Mouse (Mus musculus) left cerebral cortex, postnatal 4 days (tissue): ENCODE data around the gene Gm10447. TPM values are rescaled to one million over a fixed set of nuclear protein-coding genes. Genes with fewer than 3 reads are reported as not detected.

Experiments
- DNase-seq: peaks from one replicate; pipeline ENCODE4 v3.0.0-alpha.2; 2022
- intact Hi-C: fragments of 180-260 bp; cut with DNase I; formaldehyde crosslinking; loops from one replicate; pipeline ENCODE4 v1.15.1; 2025
- microRNA-seq: library from miRNA; unstranded; fragments of <30 nt; microRNA quantifications from one replicate; pipeline ENCODE4 v1.2.0, GENCODE M21; 2022
- total RNA-seq, 2 experiments: library from RNA; stranded (reverse); gene quantifications; 2 replicates each; pipeline ENCODE4 v1.2.3; 2021

The Gm10447 gene
- total RNA-seq, 2 experiments from 2014 or later = not detected

DNA sequence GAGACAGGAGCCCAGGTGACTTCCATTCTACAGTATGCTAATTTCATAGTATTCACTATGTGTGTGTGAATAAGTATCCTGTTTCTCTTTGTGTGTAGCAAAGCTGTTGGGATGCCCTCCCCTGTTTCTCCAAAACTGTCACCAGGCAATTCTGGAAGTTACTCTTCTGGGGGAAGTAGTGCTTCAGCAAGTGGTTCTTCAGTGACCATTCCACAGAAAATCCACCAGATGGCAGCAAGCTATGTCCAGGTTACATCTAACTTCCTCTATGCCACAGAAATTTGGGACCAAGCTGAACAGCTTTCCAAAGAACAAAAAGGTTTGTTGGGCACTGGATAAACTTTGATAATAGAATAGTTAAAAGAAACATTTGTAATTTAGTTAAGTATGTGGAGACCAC is 45.2 kb downstream of the Gm10447 start:
- intact Hi-C loops = loop anchor here (5.0 to 10.0 kb wide), 2 partner anchors 34 to 127 kb away; no protein-coding TSS in a partner anchor
- no peak for DNase-seq

Small RNAs within 50 kb of the gene (microRNA-seq; reads per million reads assigned to microRNA genes)
- gene Mir6920 = not detected

Other genes starting within 250 kb of the Gm10447 start
- gene Hspa4, start 156.7 kb downstream of the Gm10447 start, total RNA-seq = 100 to 1,000 TPM; 164 to 170 TPM
- 10 to 100 TPM in 1 of 2 experiments, 1 to 10 TPM in 1; 8.4 to 10.3 TPM for gene Zcchc10, start 132.4 kb downstream of the Gm10447 start, total RNA-seq
- gene Aff4, start 106.3 kb downstream of the Gm10447 start, total RNA-seq = 100 to 1,000 TPM; 202 to 228 TPM
- not detected for gene Leap2, start 33.9 kb downstream of the Gm10447 start, total RNA-seq
- gene Uqcrq, start 26.3 kb downstream of the Gm10447 start, total RNA-seq = 100 to 1,000 TPM; 367 to 399 TPM
- 1 to 10 TPM; 1.3 to 1.7 TPM for gene Gdf9, start 26.1 kb downstream of the Gm10447 start, total RNA-seq
- gene Shroom1, start 95 bp upstream of the Gm10447 start, total RNA-seq = 1 to 10 TPM; 2.8 to 3.2 TPM
- not detected for gene Gm9837, start 13.4 kb upstream of the Gm10447 start, total RNA-seq
- gene Gm9945, start 23.1 kb upstream of the Gm10447 start, total RNA-seq = under 1 TPM; 0.52 to 0.98 TPM
- gene Sowaha, start 23.2 kb upstream of the Gm10447 start, total RNA-seq = 10 to 100 TPM; 12.2 to 18.1 TPM
- gene Sept8, start 62.1 kb upstream of the Gm10447 start, total RNA-seq = 10 to 100 TPM; 53.7 to 54.5 TPM
- 100 to 1,000 TPM; 169 to 171 TPM for gene Kif3a, start 110.3 kb upstream of the Gm10447 start, total RNA-seq
- gene Il4, start 161.6 kb upstream of the Gm10447 start, total RNA-seq = not detected
- gene Il13, start 177.6 kb upstream of the Gm10447 start, total RNA-seq = not detected